Mouse (Mus musculus): ENCODE results near the gene Dock8.

Gene Dock8

DNA sequence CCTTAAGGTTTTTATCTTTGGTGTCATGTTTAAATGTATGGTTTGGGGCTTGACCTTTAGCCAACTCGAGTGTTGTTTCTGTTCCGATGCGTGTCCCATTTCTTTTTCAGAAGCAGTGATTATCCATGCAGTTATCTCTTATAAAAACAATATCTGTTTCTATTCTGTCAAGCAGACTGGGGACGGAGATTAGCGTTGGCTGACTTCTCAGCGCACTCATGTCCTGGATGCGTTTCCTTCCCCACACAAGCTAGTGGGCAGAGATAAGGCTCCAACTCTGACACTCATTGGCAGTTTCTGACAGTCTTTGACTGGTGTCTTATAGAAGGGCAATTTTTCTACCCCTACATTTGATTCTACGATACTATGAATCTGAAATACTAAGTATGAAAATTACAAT, 69.2 kb downstream of the Dock8 start:
- DNase-seq, result no peak

DNA sequence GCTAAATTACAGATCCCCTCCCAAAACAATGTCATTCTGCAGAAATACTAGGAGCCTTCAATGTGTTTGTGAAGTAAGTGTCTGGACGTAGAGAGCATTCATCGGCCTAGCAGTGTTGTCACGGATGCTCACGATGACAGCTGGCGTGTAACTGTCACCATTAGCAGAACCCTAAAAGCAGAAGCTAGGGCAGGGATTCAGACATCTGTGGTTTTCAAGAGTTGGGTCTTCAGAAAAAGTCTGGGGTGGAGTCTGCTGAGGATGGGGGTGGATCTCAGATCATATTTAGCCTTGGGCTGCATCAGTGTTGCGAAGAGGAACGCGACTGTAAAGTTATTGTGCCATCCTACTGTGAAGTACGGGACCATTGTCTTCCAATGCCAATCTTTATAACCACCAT, 73.2 kb downstream of the Dock8 start:
- DNase-seq, result no peak

GRCm38 (mm10) chr19:25074741-25075140, 75.4 kb downstream of the Dock8 start:
- DNase-seq, result no peak

- no peak for DNase-seq
These were observed 78.3 kb downstream of the Dock8 start for GRCm38 (mm10) chr19:25077636-25078035.

GRCm38 (mm10) chr19:25078130-25078529, 78.8 kb downstream of the Dock8 start:
- no peak for DNase-seq

- DNase-seq, result no peak
These were observed 80.8 kb downstream of the Dock8 start for GRCm38 (mm10) chr19:25080166-25080565.

GRCm38 (mm10) chr19:25082839-25083238, 83.5 kb downstream of the Dock8 start:
- no peak for DNase-seq

- no peak for DNase-seq
These were observed 87.8 kb downstream of the Dock8 start for GRCm38 (mm10) chr19:25087181-25087580.

DNA sequence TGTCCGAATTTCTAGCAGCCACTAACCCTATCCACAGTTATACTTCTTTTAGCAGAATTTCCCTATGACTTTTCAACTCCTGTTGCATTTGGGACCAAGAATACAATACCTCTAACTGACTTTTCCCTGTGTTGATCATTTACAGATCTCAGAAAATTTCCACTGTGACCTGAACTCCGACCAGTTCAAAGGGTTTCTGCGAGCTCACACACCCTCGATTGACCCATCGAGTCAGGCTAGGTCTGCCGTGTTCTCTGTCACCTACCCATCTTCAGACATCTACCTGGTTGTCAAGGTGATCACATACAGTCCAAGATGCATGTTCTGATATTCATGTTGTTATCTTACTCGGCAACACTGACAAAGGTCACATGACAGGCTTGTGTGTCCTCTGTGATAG, 90.4 kb downstream of the Dock8 start:
- no peak for DNase-seq

DNA sequence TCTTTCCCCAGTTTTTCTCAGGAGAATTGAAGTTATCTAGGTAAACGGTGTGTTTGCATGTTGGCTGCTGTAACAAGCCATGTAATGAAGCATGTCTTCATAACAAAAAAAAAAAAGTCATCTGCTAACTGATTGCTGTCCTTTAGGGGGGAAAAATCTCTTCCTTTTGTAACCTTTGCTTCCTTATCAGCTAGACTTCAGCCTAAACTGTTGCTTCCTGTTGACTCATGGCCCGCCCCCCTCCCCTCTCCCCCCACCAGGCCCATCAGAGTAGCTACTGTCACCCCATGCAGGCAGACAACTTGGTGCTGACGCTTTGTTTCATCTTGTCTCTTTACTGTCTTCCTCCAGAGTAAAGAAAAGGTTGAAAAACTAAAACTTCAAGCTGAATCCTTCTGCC, 95.8 kb downstream of the Dock8 start:
- no peak for DNase-seq

DNA sequence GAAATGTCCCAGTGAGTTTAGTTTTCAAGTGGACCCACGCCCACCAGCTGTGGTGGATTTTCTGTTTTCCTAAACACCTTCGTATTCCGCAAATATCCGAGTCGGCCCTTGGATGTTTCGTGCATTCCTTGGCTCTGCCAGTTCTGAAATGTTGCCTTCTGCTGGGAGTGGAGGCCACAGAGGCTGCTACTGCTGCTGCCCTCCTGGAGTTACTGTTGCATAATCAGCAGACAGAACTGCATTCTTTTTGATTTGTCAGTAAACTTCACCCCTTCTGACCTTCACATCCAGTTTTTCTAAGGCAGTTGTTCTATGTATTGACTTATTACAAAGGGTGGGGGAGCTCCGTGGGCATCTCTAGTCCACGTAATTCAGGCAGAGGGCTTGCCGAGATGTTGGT, 97.0 kb downstream of the Dock8 start:
- DNase-seq, result no peak

DNA sequence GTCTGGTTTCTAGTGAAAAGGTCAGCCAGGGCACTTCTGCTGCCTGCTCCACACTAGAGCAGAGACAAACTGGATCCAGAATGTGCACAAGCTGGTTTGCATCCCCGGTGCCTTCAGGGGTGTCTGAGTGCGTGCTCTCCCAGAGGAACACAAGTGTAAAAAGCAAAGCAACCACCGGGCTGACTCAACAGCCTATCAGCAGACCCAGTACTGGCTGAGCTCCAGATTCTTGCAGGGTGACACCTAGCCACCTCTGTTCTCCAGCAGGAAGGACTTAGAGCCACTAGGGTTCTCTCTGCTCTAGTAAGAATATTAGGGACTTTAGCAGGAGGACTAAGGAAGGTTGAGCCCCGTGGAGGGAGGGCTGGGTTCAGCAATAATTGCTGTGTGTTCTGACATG, 97.7 kb downstream of the Dock8 start:
- no peak for DNase-seq

- DNase-seq, result no peak
These were observed 98.2 kb downstream of the Dock8 start for GRCm38 (mm10) chr19:25097506-25097905.

DNA sequence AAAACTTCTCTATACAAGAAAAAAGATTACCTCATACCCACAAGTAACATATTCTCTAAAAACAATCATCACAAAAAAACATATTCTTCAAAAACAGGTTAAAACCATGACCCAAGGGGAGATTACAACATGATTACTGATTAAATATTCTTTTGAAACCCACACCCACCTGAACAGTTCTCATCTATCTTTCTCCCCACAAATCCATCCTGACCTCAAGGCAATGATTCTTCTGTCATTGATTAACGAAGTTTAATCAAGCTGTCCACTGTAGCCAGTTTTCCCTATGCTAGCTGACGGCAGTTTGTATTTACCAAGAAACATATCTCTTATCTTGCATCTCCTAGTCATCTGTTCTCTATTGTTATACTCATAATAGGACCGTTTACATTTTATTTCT, 98.6 kb downstream of the Dock8 start:
- DNase-seq, result no peak

- DNase-seq, result no peak
These were observed 99.6 kb downstream of the Dock8 start for GRCm38 (mm10) chr19:25098941-25099340.

GRCm38 (mm10) chr19:25105682-25106081, 106.3 kb downstream of the Dock8 start:
- no peak for DNase-seq

DNA sequence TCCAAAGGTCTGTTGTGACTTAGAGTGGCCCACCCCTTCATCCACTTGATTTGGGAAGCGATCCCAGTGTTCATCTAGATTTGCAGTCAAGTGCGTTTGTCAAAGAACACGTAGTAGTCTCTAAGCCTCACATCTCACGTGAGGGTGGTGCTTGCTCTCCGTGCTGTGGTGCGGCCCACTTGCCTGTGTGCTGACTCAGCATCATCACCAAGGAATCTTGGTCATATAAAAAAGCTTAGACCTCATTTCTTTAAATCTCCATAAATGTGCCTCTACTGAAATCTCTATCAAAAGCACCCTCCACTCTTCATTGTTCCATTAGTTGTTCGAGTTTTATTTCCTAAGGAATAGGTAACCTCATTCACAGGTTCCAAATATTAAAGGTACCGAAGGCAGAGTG, 107.0 kb downstream of the Dock8 start:
- DNase-seq, result no peak

GRCm38 (mm10) chr19:25107417-25107816, 108.1 kb downstream of the Dock8 start:
- DNase-seq, result peak; percentile 47

GRCm38 (mm10) chr19:25111591-25112233, 112.4 kb downstream of the Dock8 start:
- DNase-seq, result no peak

GRCm38 (mm10) chr19:25116981-25117380, 117.6 kb downstream of the Dock8 start:
- DNase-seq, result no peak

GRCm38 (mm10) chr19:25122417-25122816, 123.1 kb downstream of the Dock8 start:
- DNase-seq, result no peak

- no peak for DNase-seq
These were observed 123.7 kb downstream of the Dock8 start for GRCm38 (mm10) chr19:25123031-25123430.

- DNase-seq, result no peak
These were observed 124.1 kb downstream of the Dock8 start for GRCm38 (mm10) chr19:25123461-25123860.

DNA sequence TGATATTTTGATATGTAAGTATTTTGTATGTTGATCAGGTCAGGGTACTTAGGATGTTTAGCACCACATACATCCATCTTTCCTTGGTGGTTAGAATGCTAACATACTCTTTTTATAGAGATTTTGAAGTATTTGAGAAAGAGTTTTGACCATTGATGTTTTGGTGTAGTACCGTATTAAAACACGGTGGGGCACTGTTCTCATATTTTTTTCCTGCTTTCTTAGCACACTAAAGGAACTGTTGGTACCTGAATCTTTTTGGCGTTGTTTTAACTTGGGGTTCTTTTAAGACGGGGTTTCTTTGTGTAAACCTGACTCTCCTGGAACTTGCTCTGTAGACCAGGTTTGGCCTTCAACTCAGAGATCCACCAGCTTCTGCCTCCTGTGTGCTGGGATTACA, 133.0 kb downstream of the Dock8 start:
- DNase-seq, result peak; percentile 44

- no peak for DNase-seq
These were observed 134.6 kb downstream of the Dock8 start for GRCm38 (mm10) chr19:25133959-25134358.

GRCm38 (mm10) chr19:25136171-25136570, 136.8 kb downstream of the Dock8 start:
- DNase-seq, result no peak
